Mouse (Mus musculus) embryo, embryonic 11 days (tissue): ENCODE data around the gene Helz2.
A peak's percentile ranks its signal among the peaks of the same experiment; 100 is the strongest.

Experiments used
- DNase-seq: peaks from one replicate; pipeline ENCODE4 v3.0.0-alpha.2; 2015

The Helz2 gene

GRCm38 (mm10) chr2:181237251-181238014 lies 4.4 kb downstream of the Helz2 start:
- no peak for DNase-seq

DNA sequence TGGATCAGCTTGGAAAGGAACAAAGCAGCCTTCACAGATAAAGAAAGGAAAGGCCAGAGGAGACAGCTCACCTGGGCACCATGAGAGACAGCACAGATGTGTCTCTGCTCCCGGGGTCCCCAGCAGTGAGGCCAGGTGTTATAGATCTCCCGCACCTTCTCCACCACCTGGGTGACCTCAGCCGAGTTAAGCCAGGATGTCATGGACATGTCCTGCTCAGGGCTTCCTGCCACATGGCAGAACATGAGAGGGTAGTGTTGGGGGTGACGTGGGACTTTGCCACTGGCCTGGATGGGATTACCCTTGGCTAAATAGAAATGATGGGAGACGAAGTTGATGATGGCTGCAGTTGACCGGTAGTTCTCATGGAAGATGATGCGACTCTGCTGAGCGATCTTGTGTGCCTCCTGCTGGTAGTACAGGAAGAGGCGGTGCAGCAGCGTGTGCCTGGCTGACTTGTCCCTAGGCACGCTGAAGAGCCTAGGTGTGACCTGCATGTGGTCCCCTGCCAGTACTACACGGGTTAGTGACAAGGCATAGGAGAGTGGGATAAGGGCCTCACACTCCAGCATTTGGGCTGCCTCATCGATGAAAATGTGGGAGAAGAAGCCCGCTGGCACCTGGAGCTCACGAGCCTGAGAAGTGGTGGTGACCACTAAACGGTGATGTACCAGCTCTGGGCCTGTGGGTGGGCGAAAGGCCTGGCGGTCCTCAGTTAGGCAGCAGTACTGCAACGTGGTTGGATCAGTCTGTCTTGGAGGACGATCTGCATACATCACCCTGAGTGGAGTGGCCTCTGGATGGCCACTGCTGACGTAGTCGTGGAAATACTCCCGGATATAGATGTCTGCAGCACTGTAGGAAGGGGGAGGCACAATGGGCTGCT lies 5.9 kb downstream of the Helz2 start:
- DNase-seq = no peak

DNA sequence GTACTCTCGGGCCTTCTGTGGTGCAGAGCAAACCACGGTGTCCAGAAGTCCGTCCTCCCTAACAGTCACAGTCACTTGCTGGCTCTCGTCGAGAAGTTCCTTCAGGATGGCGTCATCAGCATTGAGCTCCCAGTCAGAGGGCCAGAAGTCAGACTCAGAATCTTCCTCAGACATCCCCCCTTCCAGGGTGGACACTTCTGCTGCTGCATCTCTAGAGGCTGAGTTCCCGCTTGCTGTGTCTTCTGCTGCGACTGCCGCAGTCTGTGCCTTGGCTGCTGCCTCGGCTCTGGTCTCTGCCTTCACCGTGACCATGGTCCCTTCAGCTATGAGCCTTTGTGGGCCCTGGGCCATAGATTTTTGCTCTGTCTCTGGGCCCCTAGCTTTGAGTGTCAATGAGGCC lies 7.1 kb downstream of the Helz2 start:
- no peak for DNase-seq

GRCm38 (mm10) chr2:181233443-181233842 lies 8.4 kb downstream of the Helz2 start:
- no peak for DNase-seq

DNA sequence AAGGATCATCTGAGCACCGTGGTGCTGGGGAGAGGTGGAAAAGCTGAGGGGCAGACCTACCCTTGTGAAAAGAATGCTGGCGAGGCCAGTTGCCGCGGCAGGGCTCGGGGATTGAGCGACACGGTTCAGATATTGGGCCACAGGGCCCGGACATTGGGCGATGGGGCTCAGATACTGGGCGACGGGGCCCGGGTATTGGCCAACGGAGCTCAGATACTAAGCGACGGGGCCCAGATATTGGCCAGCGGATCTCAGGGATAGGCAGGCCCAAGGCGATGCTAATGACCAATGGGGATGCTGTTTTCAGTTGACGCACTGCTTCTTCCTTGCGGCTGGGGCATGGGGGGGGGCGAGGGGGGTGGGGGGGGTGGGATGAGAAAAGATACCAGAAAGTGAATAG lies 10.7 kb downstream of the Helz2 start:
- DNase-seq = no peak

- DNase-seq = no peak
These were observed 13.5 kb downstream of the Helz2 start for GRCm38 (mm10) chr2:181228335-181228734.

- DNase-seq = no peak
These were observed 14.7 kb downstream of the Helz2 start for GRCm38 (mm10) chr2:181227122-181227521.

DNA sequence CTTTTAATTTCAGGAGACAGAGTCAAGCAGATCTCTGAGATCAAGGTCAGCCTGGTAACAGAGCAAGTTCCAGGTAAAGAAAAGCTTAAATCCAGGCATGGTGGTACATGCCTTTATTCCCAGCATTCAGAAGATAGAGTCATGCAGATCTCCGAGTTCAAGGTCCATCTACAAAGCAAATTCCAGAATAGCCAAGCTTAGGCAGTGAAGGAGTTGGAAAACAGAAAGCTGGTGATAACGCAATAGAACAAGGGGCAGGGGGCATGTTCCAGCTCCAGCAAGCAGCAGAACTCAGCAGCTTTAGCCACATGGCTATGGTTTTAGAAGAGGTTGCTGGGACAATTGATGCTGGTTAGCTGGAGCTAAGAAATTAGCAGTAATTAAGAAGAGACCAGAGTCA lies 16.8 kb downstream of the Helz2 start:
- no peak for DNase-seq

DNA sequence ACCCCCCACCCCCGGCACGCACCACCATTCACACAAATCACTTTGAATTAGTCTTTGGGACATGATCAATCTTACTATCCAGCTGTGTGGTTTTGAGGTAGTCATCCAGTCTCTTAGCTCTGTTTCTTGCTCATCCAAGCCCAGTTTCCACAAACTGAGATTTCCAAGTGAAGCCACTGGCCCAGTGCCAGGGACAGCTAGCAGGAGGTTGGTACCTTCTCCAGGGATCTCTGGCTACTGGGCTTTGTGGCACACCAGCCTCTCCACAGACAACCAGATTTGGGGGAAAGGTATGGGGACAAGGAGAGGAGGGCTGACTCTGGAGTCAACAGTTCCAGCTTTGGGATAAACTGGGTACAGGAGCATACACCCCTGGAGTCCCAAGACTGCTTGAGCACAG lies 21.5 kb downstream of the Helz2 start:
- DNase-seq = no peak

GRCm38 (mm10) chr2:181219538-181220216 lies 22.1 kb downstream of the Helz2 start, which contains the start of gene Fndc11:
Gene Fndc11, plus strand, starts transcription at chr2:181220013.
- peak; percentile 90 for DNase-seq

- DNase-seq = no peak
These were observed 22.8 kb downstream of the Helz2 start for GRCm38 (mm10) chr2:181218881-181219485.

GRCm38 (mm10) chr2:181216037-181216436 lies 25.8 kb downstream of the Helz2 start:
- no peak for DNase-seq

GRCm38 (mm10) chr2:181213021-181213445 lies 28.8 kb downstream of the Helz2 start, which contains the start of gene Srms:
Gene Srms, minus strand, starts transcription at chr2:181213185.
- DNase-seq = peak; percentile 54

- DNase-seq = peak; percentile 37
These were observed 29.3 kb downstream of the Helz2 start for GRCm38 (mm10) chr2:181212389-181213020.

DNA sequence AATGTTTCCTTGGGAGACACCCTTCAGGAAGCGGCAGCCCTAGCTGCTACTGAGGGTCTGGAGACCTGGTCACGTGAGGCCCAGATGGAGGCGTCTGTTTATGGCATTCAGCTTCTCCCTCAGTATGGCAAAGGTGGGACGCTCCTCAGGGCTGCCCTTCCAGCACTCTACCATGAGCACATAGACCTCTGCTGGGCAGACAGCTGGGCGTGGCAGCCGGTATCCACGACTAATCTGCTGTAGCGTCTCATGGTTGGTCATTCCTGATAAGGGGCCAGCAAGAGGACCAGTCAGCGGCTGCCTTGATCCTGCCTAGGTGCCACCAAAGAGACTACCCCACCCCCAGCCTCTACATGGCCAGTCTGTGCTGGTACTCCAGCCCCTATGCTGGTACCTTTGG lies 35.7 kb downstream of the Helz2 start:
- no peak for DNase-seq

DNA sequence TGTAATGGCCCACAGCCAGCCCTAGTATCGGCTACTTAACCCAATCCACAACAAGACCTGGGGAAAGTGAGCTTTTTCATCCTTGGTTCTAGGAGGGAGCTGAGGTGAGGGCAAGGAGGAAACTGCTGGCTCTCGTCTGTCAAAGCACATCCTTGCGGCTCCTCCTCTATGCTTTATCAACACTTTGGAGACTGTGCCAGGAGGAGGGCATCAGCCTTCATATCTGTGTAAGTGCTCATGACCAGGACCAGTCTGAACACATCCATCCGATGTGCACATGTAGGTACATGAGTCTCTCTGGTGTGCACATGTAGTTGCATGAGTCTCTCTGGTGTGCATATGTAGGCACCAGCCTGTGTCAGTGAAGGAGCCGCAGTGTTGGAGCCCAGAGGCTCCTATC lies 36.1 kb downstream of the Helz2 start:
- DNase-seq = no peak

DNA sequence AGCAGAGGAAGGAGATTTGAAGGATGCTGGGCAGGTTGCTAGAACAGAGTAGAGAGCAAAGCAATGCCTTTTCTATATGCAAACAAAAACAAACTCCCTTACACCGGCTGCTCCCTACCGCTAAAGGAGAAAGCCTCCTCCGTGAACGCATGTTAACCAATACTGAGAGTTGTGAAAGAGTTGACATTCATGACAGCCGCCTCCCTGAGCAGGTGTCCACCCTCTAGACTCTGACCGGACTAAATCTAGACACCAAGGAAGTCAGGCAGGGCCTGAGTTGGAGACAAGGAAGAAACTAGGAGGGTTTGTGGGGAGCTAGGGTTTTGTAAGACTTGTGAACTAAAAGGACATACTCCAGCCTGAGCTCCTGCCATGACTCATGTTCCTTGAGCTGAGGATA lies 38.9 kb downstream of the Helz2 start:
- DNase-seq = no peak

- no peak for DNase-seq
These were observed 39.4 kb downstream of the Helz2 start, which contains the start of gene Ptk6 for GRCm38 (mm10) chr2:181202422-181202821. Gene Ptk6, minus strand, starts transcription at chr2:181202789.

DNA sequence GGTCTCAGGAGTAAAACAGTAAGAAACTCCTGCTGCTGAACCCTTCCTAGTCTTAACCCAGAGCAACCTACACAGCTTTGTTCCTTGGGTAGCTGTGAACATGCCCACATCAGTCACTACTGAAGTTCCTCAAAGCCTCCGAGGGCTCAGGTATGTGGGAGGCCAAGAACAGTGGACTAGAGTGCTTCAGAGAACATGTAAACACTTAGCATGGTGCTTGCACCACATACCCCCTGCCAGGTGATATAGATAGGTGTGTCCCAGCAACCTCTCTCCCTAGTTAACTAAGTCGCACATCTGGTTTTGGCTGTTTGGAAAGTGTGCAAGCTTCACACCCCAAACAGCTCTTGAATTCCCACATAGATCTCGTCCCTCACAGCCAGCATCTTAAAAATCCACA lies 40.2 kb downstream of the Helz2 start:
- DNase-seq = no peak

GRCm38 (mm10) chr2:181196628-181197300 lies 45.1 kb downstream of the Helz2 start:
- no peak for DNase-seq

DNA sequence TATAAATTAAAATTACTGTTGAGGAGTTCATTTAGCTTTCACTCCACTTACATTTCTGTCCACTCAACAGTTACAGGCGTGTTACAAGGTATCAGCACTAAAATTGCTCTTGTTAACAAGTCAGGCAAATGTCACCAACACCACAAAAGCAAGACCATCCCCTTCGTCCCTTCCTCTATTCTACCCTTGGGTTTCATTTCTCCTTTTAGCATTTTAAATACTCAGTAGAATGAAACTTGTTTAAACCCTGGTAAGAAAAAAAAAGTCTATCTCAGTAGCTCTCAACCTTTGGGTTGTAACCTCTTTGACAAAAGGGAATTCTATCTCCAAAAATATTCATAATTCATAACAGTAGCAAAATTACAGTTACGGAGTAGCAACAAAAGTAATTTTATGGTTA lies 48.8 kb downstream of the Helz2 start:
- no peak for DNase-seq

- no peak for DNase-seq
These were observed 49.9 kb downstream of the Helz2 start for GRCm38 (mm10) chr2:181191936-181192335.
